Mouse (Mus musculus): ENCODE measurements around the gene Dcx. TPM values are rescaled to one million over a fixed set of nuclear protein-coding genes. Genes with fewer than 3 reads are reported as not detected.

The Dcx gene
- polyA plus RNA-seq, 1 experiment from 2014 or later: 266 TPM

Small RNA genes within 50 kb of the gene (microRNA-seq; reads per million reads assigned to microRNA genes)
- not detected for gene Gm47298

Other genes starting within 250 kb of the Dcx start
- gene Capn6, start 105.9 kb downstream of the Dcx start, polyA plus RNA-seq (2015; fragmentation: Nextera tagmentation; extraction: Ambion mirVana): 1.2 and 2.2 TPM in 2 replicates
- gene A730046J19Rik, start 220.4 kb upstream of the Dcx start, polyA plus RNA-seq (2015; fragmentation: Nextera tagmentation; extraction: Ambion mirVana): 0.46 and 0.57 TPM in 2 replicates